Mouse (Mus musculus) heart, adult 2 months (tissue): ENCODE measurements around the gene Ptpre. TPM values are rescaled to one million over a fixed set of nuclear protein-coding genes. Genes with fewer than 3 reads are reported as not detected.

ENCODE experiments used
- DNase-seq, 2 experiments: peaks; one replicate each; pipeline ENCODE4 v3.0.0; 2021
- H3K27ac ChIP-seq: fragments of 200-600 bp; 2 replicates; pipeline ENCODE4 v1.8.1; 2022
- H3K27me3 ChIP-seq: fragments of 200-500 bp; 2 replicates; pipeline ENCODE4 v1.6.1; 2012; ENCODE audit warnings: mild to moderate bottlenecking, low read length, inconsistent platforms, mixed read lengths; ENCODE audit not compliant: control insufficient read depth, insufficient read depth
- H3K36me3 ChIP-seq: fragments of 200-500 bp; 2 replicates; pipeline ENCODE4 v1.6.1; 2012; ENCODE audit warnings: low read length, inconsistent platforms; ENCODE audit not compliant: control insufficient read depth, insufficient read depth
- H3K4me1 ChIP-seq: fragments of 200-500 bp; 2 replicates; pipeline ENCODE4 v1.6.1; 2011; ENCODE audit warnings: low read length; ENCODE audit not compliant: control insufficient read depth, insufficient read depth
- H3K4me3 ChIP-seq: fragments of 200-600 bp; 2 replicates; pipeline ENCODE4 v1.8.1; 2022
- H3K79me2 ChIP-seq: fragments of 200-500 bp; replicated peaks from 2 replicates; pipeline ENCODE4 v1.6.1; 2012; ENCODE audit warnings: mild to moderate bottlenecking, inconsistent platforms, low read length, moderate library complexity, mixed read lengths; ENCODE audit not compliant: control insufficient read depth, insufficient read depth
- H3K9ac ChIP-seq: fragments of 200-500 bp; 2 replicates; pipeline ENCODE4 v1.6.1; 2012; ENCODE audit warnings: low read depth, mild to moderate bottlenecking, control low read depth, inconsistent platforms, low read length, mixed read lengths
- CTCF ChIP-seq: fragments of 200-600 bp; IDR thresholded peaks from 2 replicates; pipeline ENCODE4 v1.8.1; 2022; ENCODE audit warnings: antibody characterized with exemption, mild to moderate bottlenecking, moderate library complexity
- EP300 ChIP-seq: fragments of 200-500 bp; IDR thresholded peaks from 2 replicates; pipeline ENCODE4 v1.6.1; 2011; ENCODE audit warnings: low read depth, low read length, control low read depth; ENCODE audit not compliant: insufficient read depth
- POLR2A ChIP-seq: fragments of 200-500 bp; IDR thresholded peaks from 2 replicates; pipeline ENCODE4 v1.6.1; 2011; ENCODE audit warnings: mild to moderate bottlenecking, low read depth, low read length, control low read depth; ENCODE audit not compliant: insufficient read depth
- WGBS: fragments of 180-500 bp; shearing (Covaris S2); methylation state at CpG from one replicate; pipeline ENCODE4 v1.1.7; 2018; 5-methylcytosine and 5-hydroxymethylcytosine counted together
- intact Hi-C: fragments of 180-260 bp; cut with DNase I; formaldehyde crosslinking; loops from one replicate; pipeline ENCODE4 v1.15.1; 2025
- polyA plus RNA-seq: library from polyadenylated mRNA; depleted of rRNA; stranded (reverse); fragments of >200 nt; gene quantifications from 2 replicates; pipeline ENCODE4 v1.2.3, GENCODE M21; 2012
- total RNA-seq, 2 experiments: library from RNA; stranded (reverse); gene quantifications; 2 replicates each; pipeline ENCODE4 v1.2.3; 2021

Ptpre gene
- total and polyA plus RNA-seq, 3 experiments: 2.8 to 4.1 (median 3.1) TPM

- WGBS: 66% methylated on average over 3 of the region's 3 CpGs
- Histone ChIP-seq H3K27ac (no peak overlapping the region), H3K4me3 (no peak overlapping the region), H3K9ac (no peak overlapping the region), H3K4me1 (peaks cover 1% of the 10 kb centered on the region), H3K27me3 (no peaks in the 10 kb centered on the region), H3K36me3 (no peaks in the 10 kb centered on the region), H3K79me2 (no peaks in the 10 kb centered on the region)
- no peak for DNase-seq
- TF ChIP-seq CTCF: no peak
- no peak for TF ChIP-seq EP300
- no peak for TF ChIP-seq POLR2A
- intact Hi-C loops: no loop called here
Observed at GRCm38 (mm10) chr7:135576329-135576728, 39.0 kb downstream of the Ptpre start.

GRCm38 (mm10) chr7:135578715-135579325 is 41.5 kb downstream of the Ptpre start:
- H3K36me3 ChIP-seq: no peaks in the 10 kb centered on the region
- TF ChIP-seq EP300 (no peak), POLR2A (no peak), CTCF (no peak)
- no peak overlapping the region for H3K9ac ChIP-seq
- H3K27ac ChIP-seq: no peak overlapping the region
- no peaks in the 10 kb centered on the region for H3K27me3 ChIP-seq
- H3K4me3 ChIP-seq: no peak overlapping the region
- intact Hi-C loops: no loop called here
- 85% methylated on average over 16 of the region's 16 CpGs for WGBS
- H3K79me2 ChIP-seq: no peaks in the 10 kb centered on the region
- H3K4me1 ChIP-seq: no peaks in the 10 kb centered on the region; the same call in 1 of the 2 replicates
- DNase-seq: no peak

DNA sequence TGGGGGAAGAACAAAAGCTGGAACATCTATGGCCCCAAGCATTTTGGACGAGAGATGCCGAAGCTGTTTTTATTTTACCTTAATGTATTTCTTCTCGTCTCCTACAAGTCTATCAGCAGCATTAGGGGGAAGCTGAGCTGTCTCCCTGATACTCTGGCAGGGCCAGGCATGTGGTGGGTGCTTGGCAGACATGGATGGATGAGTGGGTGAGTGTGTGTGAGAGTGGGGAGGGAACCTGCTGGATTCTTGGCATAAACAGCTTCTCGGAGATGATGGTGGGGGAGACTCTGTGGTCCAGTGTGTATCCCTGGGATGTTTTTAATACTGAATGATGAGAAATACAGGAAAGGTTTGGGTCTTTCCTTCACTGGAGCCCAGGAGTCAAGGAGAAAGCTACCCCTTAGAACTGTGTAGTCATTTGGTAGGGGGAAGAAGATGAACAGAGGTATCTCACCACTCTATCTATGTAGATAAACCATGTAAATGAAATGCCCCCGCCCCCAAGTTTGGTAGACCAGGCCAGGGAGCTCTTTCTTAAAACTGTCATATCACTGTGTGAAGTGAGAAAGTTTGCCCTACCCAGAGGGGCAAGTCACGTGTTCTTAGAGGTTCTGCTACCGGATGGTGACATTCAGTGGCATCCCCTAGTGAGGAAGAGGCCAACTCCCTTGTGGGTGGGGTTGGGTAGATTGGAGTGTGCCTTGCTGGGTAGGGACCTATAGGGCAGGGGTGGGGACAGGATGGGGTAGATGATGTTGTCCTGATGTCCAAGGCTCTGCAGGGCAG is 43.2 kb downstream of the Ptpre start:
- intact Hi-C loops: no loop called here
- Histone ChIP-seq H3K79me2 (no peaks in the 10 kb centered on the region), H3K9ac (no peak overlapping the region), H3K4me3 (no peak overlapping the region), H3K4me1 (no peaks in the 10 kb centered on the region; the same call in 1 of the 2 replicates), H3K27ac (no peak overlapping the region), H3K36me3 (no peaks in the 10 kb centered on the region), H3K27me3 (no peaks in the 10 kb centered on the region)
- WGBS: 75% methylated on average over 7 of the region's 7 CpGs
- TF ChIP-seq EP300 (no peak), CTCF (no peak), POLR2A (no peak)
- no peak for DNase-seq

DNA sequence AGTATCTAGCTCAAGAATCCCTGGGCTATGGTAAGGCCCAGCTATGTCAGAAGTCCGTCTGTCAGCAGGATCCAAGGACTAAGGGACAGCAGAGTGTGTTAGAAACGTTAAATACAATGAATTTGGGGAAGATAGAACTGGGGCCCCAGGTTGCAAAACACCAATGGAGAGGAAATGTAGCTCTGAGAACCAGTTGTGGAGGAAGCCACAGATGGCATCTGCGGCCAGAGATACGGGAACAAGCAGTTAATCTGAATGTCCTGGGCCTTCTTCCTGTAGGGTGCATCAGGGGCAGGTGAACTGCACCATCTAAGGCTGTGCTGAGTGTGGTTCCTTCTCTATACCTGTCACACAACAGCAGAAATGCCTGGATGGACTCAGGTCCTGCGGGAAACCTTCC is 43.8 kb downstream of the Ptpre start:
- Histone ChIP-seq H3K79me2 (no peaks in the 10 kb centered on the region), H3K27me3 (no peaks in the 10 kb centered on the region), H3K4me3 (no peak overlapping the region), H3K27ac (no peak overlapping the region), H3K36me3 (no peaks in the 10 kb centered on the region), H3K9ac (no peak overlapping the region), H3K4me1 (no peaks in the 10 kb centered on the region; the same call in 1 of the 2 replicates)
- DNase-seq: no peak
- TF ChIP-seq EP300: no peak
- no peak for TF ChIP-seq POLR2A
- TF ChIP-seq CTCF: no peak
- 75% methylated on average over 5 of the region's 5 CpGs for WGBS
- intact Hi-C loops: no loop called here

DNA sequence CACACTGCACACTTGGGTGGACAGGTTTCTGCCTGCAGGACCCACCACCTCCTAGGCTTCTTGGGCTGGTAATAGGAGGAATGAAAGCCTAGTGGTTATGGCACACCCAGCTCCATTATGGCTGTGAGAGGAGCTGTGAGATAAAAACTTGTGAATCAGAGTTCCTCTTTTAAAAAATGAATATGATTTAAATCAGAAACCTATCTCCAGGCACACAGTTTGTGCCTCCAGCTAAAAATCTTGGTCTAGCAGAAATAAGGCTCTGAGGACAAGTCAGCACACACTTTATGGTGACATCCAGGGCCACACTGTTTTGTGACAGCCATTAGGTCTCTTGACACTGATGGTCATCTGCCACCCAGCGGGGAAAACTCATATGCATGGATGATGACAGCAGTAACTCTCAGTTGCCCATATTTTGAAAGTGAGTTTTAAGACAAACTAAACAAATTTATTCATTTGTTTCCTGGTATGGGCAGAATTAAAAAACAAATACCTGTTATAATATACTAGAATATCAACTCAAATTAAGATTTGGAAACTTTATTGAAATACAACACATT is 47.9 kb downstream of the Ptpre start:
- peaks cover 2% of the 10 kb centered on the region for H3K4me1 ChIP-seq
- no peak for DNase-seq
- WGBS: 92% methylated on average over 1 of the region's 1 CpGs

GRCm38 (mm10) chr7:135586402-135586801 is 49.1 kb downstream of the Ptpre start:
- H3K79me2 ChIP-seq: no peaks in the 10 kb centered on the region
- no peak overlapping the region for H3K9ac ChIP-seq
- no peak for TF ChIP-seq EP300
- TF ChIP-seq POLR2A: no peak
- no peak for TF ChIP-seq CTCF
- H3K27me3 ChIP-seq: no peaks in the 10 kb centered on the region
- peak overlapping the region; percentile 21 for H3K27ac ChIP-seq
- intact Hi-C loops: loop anchor here (2.0 kb wide), 1 partner anchor 22 kb away; no protein-coding TSS in a partner anchor
- no peak for DNase-seq
- peaks cover 2% of the 10 kb centered on the region for H3K4me1 ChIP-seq
- H3K4me3 ChIP-seq: no peak overlapping the region
- 36% methylated on average over 4 of the region's 4 CpGs for WGBS
- no peaks in the 10 kb centered on the region for H3K36me3 ChIP-seq

More for the DNA sequence above, 47.9 kb downstream of the Ptpre start:
- TF ChIP-seq EP300: no peak
- TF ChIP-seq CTCF: peak; percentile 18; the same call in 1 of the 2 replicates
- no peak for TF ChIP-seq POLR2A
- no peak overlapping the region for H3K27ac ChIP-seq
- intact Hi-C loops: no loop called here
- H3K9ac ChIP-seq: no peak overlapping the region
- H3K79me2 ChIP-seq: no peaks in the 10 kb centered on the region
- no peak overlapping the region for H3K4me3 ChIP-seq
- H3K36me3 ChIP-seq: no peaks in the 10 kb centered on the region
- H3K27me3 ChIP-seq: no peaks in the 10 kb centered on the region
